Mouse (Mus musculus) gastrocnemius, postnatal 14 days (tissue): Measurements from ENCODE around the gene Atxn1. TPM values are rescaled to one million over a fixed set of nuclear protein-coding genes. Genes with fewer than 3 reads are reported as not detected.

Experiments
- DNase-seq: peaks from one replicate; pipeline ENCODE4 v3.0.0; 2021; ENCODE audit warnings: mixed read lengths
- intact Hi-C: fragments of 180-260 bp; cut with DNase I; formaldehyde crosslinking; loops from one replicate; pipeline ENCODE4 v1.15.1; 2025; ENCODE audit warnings: low total_unique reads
- total RNA-seq, 2 experiments: library from RNA; stranded (reverse); gene quantifications; 2 replicates each; pipeline ENCODE4 v1.2.3; 2021

The Atxn1 gene
- total RNA-seq, 2 experiments from 2014 or later, result 23.5 to 23.8 TPM

DNA sequence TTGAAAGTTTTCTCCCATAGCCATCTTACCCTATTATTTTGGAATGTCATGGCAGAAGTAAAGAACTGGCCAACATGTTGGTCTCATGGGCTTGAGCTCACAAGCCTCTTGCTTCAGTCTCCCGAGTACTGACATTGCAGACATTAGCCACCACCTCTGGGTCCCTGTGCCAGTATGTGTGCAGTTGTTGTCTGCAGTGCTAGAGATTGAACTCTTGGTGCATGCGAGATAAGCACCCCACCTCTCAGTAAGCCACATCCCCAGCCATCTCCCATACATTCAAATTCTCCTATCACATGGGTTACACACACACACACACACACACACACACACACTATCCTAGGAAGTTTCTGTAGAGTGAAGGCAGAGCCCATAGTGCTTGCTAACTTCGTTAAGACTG is 464.9 kb downstream of the Atxn1 start:
- DNase-seq, result no peak
- intact Hi-C loops, result no loop called here
